Mouse (Mus musculus): Measurements from ENCODE around the gene Vav3.

The Vav3 gene

DNA sequence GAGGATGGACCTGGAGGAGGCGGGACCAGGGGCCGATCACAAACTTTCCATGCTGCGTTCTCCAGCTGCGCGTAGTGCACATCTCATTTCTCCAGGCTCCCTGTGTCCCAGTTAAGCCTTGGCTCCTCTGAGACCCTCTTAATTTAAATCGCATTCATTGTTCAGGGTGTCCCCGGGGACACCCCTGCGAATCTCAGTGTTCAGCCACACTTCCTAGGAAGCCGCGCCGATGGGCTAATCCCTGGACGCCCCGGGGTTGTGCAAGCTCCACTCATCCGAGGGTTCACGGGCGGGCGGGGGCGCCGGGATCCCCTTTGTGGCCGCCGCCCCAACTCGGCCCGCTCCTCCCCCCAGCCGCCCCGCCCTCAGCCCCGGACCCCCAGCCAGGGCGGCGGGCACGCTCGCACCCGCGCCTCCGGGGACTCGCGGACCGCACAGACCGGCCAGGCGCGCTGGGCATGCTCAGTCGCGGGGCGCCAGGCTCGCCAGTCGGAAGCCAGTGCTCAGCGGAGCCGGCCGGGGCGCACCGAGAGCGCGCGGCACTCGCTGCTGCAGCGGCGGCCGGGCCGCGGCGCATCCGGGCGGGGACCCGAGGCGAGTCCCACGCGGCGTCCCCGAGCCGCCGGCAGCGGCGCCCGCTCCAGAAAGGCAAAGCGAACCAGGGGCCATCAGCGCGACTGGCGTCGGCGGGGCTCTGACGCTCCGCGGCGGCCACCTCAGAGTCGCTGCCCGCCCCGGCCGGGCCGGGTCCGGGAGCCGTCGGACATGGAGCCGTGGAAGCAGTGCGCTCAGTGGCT, at the start of gene Vav3:
Gene Vav3, plus strand, starts transcription at position 380 of the 797 bp plus-strand sequence.
- peak; percentile 73 to 89 for DNase-seq (ENCODE audit: inconsistent age in 2 of 2, low spot score in 1 of 2)

- DNase-seq (ENCODE audit: inconsistent age in 2 of 2, low spot score in 1 of 2) = no peak
Measured at GRCm38 (mm10) chr3:109298857-109299256, 41.6 kb upstream of the Vav3 start.

DNA sequence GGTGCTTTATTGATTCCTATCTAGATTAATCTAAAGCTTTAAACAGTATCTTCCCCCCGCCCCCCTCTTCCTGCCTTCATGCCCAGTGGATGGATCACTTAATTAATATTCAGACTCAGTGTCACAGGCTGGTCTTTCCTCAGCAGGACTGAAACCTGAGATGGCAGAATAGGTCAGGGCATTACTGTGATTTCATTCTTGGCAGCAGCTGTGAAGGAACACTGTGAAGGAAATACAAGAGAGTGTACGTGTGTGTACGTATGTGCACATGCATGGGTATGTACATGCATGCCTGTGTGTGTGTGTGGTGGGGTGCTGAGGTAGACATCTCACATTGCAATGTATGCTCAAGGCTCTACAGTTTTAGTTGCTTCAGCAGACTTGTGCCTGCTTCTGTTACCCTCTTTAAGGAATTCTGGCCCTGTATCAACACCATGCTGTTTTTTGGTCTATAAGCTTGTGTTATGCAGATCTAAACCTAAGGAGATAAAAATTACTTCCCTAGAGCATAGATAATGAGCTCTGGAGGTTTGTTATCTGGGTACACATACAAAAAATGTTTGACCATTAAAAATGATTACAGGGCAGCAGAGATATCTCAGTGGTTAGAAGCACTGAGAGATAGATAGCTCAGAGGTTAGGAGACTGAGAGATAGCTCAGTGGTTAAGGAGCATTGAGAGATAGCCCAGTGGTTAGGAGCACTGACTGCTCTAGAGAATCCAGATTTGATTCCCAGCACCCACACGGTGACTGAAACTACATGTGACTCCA, 41.0 kb upstream of the Vav3 start:
- no peak for DNase-seq (ENCODE audit: inconsistent age in 2 of 2, low spot score in 1 of 2)

- DNase-seq (ENCODE audit: inconsistent age in 2 of 2, low spot score in 1 of 2) = no peak
Measured at GRCm38 (mm10) chr3:109302059-109302458, 38.4 kb upstream of the Vav3 start.

DNA sequence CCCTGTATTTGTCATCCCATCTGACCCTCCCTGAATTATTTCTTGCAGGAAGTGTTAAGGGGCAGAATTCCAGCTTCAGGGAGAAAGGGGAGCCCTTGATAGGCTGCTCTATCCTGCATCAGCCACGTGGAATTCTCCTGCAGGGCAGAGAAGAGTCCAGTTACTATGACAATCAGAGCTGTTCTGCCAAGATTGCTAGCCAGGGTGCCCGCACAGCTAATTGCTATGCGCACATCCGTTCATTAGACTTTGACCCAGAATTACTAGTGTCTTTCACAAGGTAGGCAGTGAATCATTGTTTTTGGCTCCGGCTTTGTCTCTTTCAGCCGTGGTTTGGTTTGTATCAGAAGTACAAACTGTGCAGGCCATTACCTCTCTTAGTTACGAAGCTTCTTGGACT, 33.0 kb upstream of the Vav3 start:
- DNase-seq (ENCODE audit: inconsistent age in 2 of 2, low spot score in 1 of 2) = peak in 1 of 2 experiments; percentile 33

DNA sequence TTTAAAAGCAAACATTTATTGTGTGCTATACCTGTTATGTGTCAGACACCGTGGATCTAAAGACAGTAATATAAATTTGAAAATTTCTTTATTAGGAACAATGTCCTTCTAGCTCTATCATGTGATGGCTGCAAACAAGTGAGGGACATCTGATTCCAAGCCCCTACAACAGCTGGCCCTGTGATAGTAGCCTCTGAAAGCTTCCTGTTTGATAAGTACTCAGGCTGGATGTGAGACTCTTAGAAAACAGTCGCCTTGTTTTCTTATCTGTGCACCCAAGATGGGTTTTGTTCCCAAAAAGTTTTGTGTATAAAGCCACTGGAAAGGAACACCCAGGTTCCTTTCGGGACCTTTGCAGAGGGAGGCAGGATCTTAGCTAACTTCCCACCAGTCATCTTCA, 32.0 kb upstream of the Vav3 start:
- no peak for DNase-seq (ENCODE audit: inconsistent age in 2 of 2, low spot score in 1 of 2)

- DNase-seq (ENCODE audit: inconsistent age in 2 of 2, low spot score in 1 of 2) = peak; percentile 6 to 26
Measured at GRCm38 (mm10) chr3:109309317-109310265, 30.9 kb upstream of the Vav3 start.

GRCm38 (mm10) chr3:109311172-109311824, 29.2 kb upstream of the Vav3 start:
- no peak for DNase-seq (ENCODE audit: inconsistent age in 2 of 2, low spot score in 1 of 2)

DNA sequence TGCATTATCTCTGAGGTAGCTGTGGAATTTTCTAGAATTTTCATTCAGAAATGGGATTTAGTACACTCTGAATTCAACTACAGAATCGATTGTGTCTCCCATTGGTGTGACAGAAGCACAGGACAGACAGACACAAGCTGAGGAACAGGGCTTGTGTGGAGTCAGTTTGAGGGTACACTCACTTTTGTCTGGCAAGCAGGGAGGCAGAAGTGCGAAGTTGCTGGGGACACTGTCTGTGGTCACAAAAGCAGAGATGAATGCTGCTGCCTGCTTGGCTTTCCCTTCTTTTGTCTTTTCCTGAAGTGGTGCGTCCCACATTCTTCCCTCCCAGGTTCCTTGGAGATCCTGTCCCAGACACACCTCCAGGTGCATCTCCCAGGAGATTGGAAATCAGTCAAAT, 28.6 kb upstream of the Vav3 start:
- no peak for DNase-seq (ENCODE audit: inconsistent age in 2 of 2, low spot score in 1 of 2)

DNA sequence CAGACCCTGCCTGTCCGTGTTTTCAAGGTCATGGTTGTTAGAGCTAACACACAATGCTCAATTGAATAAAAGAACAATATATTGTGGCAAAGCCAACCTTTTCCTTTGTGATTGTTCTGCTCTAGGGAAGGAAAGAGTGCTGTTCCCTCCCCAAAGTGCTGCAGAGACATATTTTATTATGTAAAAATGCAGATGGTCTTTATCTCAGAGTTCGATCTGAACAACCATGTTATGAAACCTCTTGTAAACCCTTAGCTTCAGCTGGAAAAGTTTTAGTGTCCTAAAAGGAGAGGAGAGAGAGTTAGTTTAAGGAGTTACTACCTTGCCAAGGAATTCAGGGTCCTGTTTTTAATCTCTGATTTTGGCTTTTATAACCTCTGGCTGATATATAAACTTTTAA, 27.0 kb upstream of the Vav3 start:
- no peak for DNase-seq (ENCODE audit: inconsistent age in 2 of 2, low spot score in 1 of 2)

- DNase-seq (ENCODE audit: inconsistent age in 2 of 2, low spot score in 1 of 2) = no peak
Measured at GRCm38 (mm10) chr3:109322225-109322624, 18.2 kb upstream of the Vav3 start.

GRCm38 (mm10) chr3:109323447-109324300, 16.8 kb upstream of the Vav3 start:
- no peak for DNase-seq (ENCODE audit: inconsistent age in 2 of 2, low spot score in 1 of 2)

DNA sequence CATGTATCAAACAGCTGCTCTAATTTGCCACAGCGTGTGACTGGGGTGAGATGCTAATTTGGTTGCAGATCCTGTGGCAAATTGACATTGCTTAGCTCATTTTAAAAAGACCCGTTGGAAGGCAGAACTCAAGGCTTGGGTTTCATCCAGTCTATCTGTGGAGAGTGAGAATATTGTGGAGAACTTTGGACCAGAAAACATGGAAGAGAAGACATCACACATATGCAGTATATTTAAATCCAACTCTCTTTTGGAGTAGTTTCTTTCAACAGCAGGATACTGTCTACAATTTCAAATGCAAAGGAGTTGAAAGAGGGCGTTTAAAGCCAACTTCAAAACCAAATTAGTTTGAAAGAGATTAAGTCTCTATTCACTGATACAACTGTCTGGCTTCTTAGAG, 13.3 kb upstream of the Vav3 start:
- no peak for DNase-seq (ENCODE audit: inconsistent age in 2 of 2, low spot score in 1 of 2)

- DNase-seq (ENCODE audit: inconsistent age in 2 of 2, low spot score in 1 of 2) = no peak
Measured at GRCm38 (mm10) chr3:109332755-109333154, 7.7 kb upstream of the Vav3 start.

- DNase-seq (ENCODE audit: inconsistent age in 2 of 2, low spot score in 1 of 2) = no peak
Measured at GRCm38 (mm10) chr3:109335470-109335869, 5.0 kb upstream of the Vav3 start.

GRCm38 (mm10) chr3:109339290-109339689, 1.2 kb upstream of the Vav3 start:
- DNase-seq (ENCODE audit: inconsistent age in 2 of 2, low spot score in 1 of 2) = no peak

- DNase-seq (ENCODE audit: inconsistent age in 2 of 2, low spot score in 1 of 2) = peak; percentile 64 to 89
Measured at GRCm38 (mm10) chr3:109339941-109340273, 546 bp upstream of the Vav3 start.

GRCm38 (mm10) chr3:109341071-109341480, 623 bp downstream of the Vav3 start:
- DNase-seq (ENCODE audit: inconsistent age in 2 of 2, low spot score in 1 of 2) = peak in 1 of 2 experiments; percentile 31

DNA sequence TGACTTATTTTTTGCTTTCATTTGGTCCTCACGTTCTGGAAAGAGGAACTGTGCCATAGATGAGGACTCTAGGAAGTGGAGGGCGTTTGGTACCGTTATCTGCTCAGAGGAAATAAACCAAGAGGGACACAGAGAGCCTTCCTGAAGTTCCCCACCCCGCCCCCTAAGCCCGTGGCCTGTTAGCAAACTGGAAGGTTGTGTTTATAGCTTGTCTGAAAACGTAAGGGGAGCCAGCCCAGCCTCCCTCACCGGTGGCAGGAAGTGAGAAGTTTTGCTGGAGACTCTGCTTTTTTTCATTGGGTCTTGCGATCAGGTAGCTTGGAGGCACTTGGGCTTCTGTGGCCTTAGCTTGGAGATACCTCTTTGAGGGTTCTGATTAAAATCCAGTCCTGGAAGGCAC, 1.2 kb downstream of the Vav3 start:
- peak; percentile 36 to 74 for DNase-seq (ENCODE audit: inconsistent age in 2 of 2, low spot score in 1 of 2)
